Mouse (Mus musculus): ENCODE measurements at regions not wholly inside any gene's neighbourhood (a gene's known extent, or its start where the extent isn't known, plus 50 kb on each side); places are given as distances from the start of the nearest gene placed in this dataset.
"Not testable (repeated sequence)": the region's sequence is repeated elsewhere in the genome, so short reads cannot be mapped to it uniquely, and the experiment has no call there.

- DNase-seq, result no peak
These were observed 149.9 kb upstream of the Fer start for GRCm38 (mm10) chr17:63712937-63713336.

DNA sequence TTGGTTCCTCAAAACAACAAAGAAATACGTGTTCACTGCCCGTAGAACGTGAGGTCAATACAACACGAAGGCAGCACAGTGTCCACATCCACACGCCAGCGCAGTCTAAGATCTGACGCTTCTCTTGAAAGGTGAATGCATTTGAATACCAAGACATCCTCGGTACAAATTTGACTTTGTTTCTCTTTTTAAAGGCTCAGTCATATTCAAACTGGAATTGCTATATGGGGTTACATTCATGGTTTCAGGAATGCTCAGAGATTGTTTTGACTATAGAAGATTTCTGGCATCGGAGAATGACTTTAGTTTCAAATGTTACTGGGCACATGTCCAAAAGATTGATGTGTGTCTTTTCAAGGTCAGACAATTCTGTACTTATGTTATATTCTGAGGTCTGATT is 147.2 kb upstream of the Fer start:
- no peak for DNase-seq

DNA sequence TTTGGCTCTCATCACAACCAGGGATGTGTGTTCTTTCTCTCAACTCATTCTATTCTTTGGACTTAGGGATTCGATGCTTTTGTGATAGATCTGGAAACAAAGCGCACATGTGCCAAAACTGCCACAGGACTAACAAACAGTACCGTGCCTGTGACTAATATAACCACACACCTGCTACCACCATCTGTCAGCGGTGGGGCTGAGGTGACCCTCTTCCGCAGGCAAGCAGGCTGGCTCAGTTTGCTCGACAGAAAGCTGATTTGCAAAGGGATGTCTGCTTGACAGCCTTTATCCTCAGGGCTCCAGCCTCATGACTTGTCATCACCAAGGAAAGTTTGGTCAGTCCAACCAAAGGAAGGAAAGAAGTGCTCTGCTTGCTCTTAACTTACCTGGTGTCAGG is 146.7 kb upstream of the Fer start:
- DNase-seq, result no peak

GRCm38 (mm10) chr17:63717051-63717578 is 145.7 kb upstream of the Fer start:
- no peak for DNase-seq

GRCm38 (mm10) chr17:63718972-63719715 is 143.7 kb upstream of the Fer start:
- DNase-seq, result no peak

DNA sequence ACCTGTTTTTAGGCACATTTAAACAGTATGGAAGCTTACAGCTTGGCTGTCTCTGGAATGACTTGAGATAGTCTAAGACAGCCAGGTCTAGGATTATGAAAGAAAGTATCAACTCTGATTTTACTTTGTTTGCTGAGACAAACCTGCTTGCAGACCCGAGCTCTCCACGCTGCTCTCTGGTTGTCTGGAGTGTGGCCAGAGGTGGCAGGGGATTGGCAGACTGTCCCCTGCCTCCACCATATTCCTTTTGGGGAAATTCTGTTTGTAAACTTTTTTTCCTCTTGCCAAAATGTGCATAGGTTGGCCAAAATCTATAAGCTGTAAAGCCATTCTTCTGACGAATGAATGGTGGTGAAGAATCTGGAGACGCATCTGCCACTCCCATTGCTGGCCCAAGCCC is 143.1 kb upstream of the Fer start:
- no peak for DNase-seq

DNA sequence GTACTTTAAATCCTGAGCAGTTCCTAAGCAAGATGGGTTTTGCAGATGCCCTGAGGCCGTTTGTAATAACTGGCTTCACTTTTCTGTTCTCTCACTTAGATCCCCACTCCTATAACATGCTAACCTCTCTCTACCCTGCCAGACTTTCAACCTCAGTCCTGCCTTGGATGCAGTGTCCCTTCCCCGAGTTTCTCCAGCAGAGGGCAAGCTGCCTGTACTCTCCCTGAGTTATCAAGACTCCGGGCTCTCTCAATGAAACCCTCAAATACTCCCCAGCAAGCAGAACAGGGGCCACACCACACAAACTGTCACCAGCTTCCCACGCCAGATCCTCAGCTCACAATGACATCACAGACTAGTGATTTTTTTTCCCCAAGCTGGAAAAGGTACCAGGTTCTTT is 142.0 kb upstream of the Fer start:
- no peak for DNase-seq

- DNase-seq, result no peak
These were observed 140.3 kb upstream of the Fer start for GRCm38 (mm10) chr17:63722434-63723004.

- DNase-seq, result no peak
These were observed 124.7 kb upstream of the Fer start for GRCm38 (mm10) chr17:63738206-63738605.

DNA sequence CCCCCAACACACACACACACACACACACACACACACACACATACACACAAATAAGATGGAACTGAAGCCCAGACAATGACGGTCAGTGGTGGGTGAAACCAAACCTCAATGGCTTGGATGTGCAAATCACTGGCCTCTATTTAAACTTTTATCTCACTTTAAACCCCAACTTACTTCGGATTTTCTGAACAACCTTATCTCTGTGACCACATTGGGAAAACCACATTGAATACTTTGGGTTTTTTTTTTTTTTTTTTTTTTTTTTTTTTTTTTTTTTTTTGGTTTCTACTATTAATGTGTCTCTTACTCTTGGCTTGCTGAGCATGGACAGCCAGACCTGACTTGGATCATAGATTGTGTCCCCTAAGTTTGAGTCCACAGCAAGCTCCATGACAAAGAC is 123.2 kb upstream of the Fer start:
- DNase-seq, result no peak

GRCm38 (mm10) chr17:63749257-63749656 is 113.6 kb upstream of the Fer start:
- DNase-seq, result not testable (repeated sequence)

GRCm38 (mm10) chr17:63754399-63754798 is 108.5 kb upstream of the Fer start:
- no peak for DNase-seq

- DNase-seq, result no peak
These were observed 104.8 kb upstream of the Fer start for GRCm38 (mm10) chr17:63757896-63758695.

DNA sequence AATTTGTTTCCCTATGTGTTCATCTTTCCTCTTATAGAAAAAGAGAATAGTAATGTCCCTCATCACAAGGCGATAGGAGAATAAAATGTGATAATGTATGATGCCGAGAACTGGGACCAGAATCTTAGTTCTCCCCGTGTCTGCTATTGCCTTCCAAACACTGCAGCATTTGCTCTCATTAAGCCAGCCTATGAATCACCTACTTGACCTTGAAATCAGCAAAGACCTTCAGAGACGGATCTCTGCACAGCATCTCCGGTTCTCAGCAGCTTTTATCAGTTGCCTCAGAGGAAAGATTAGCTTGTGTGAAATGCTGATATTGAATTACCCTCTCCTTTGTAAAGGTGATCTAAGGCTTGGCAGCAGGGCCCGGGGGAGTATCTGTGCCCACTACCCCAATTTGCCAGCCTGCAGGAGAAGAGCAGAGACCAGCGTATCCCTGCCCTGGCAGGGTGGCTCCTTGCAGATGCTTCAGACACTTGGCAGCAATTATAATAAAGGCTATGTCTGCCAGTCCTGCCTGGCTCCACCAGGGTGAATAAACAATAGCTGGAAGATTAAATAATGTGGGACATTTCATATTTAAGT is 104.0 kb upstream of the Fer start:
- DNase-seq, result no peak

DNA sequence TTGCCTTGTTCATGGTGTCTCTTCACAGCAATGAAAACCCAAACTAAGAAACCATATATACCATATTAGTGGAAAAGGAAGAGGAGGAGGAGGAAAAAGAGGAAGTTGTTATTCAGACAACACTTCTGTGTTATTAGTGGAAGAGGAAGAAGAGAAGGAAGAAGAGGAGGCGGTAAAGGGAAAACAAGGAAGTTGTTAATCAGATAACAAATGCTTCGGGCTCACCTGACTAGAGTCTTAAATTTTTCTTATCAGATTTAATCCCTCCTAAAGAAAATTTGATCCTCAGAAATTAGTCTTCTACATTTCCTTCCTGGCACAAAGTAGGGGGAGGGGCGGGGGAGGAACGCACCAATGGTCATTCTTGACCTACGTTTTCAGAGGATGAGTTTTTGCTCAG is 101.8 kb upstream of the Fer start:
- no peak for DNase-seq

DNA sequence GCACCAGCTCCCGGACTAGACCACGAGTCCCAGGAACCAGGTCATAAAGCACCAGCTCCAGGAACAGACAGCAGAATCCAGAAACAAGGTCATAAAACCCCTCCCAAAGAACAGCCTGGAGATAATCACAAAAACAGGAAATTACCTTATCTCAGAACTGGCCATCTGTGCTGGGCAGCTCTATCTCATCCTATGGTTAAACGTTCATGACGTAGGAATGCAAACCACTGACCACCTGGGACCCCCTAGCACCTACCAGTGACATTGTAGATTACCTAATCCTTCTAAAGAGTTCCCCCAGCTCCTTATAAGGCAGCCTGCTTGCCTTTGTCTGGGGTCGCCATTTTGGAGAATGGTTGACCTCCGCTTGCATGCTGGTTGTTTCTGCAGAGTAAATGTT is 91.8 kb upstream of the Fer start:
- no peak for DNase-seq

- DNase-seq, result no peak
These were observed 78.3 kb upstream of the Fer start for GRCm38 (mm10) chr17:63784381-63785116.

DNA sequence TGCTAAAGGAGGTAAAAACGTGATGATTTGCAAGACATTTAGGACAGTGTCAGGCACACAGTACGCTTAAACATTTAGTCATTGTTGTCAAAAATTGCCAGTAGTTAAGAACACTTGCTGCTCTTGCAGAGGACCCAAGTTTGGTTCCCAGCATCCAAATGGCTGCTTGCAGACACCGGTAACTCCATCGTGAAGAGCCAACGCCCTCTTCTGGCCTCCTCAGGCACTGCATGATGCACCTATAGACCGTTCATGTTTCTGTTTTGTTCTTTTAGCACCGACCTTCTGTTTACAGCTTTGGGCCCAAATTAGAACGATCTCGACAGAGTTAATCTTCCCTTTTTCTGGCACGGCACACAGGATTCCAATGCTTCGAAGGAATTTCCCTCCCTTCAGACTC is 76.4 kb upstream of the Fer start:
- DNase-seq, result no peak

DNA sequence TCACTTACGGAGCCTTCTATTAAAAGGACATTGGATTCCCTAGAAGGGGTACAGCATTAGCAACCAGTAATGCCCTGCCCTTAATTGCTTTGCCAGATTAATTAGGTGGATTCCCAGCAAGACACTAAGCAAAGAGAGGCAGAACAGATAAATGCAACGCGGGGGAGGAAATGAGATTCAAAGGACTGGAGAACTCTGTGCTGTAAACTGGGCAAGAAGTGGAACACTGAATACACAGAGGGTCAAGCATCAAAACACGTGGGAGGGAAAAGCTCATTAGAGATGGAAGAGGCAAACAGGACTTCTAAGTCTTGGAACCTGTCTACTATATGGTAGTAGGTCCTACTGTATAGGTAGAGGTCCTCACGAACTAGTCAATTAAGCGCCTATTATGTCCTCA is 68.5 kb upstream of the Fer start:
- DNase-seq, result no peak

DNA sequence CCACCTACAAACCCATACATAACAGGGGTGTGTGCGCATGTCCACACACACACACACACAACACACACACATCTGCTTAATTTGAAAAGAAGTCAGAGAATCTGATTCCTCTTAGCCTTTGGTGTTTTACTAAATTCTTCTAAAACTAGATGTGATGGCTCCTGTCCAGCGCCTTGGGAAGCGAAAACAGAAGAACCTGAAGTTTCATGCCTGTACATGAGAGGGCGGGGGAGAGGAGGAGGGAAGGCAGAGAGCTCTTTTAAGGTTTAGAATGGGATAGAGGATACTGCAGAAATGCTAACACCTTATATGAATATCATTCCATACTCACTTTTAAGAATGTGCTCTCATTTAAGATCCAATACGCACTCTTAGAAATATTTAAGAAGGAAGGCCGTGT is 64.5 kb upstream of the Fer start:
- no peak for DNase-seq

DNA sequence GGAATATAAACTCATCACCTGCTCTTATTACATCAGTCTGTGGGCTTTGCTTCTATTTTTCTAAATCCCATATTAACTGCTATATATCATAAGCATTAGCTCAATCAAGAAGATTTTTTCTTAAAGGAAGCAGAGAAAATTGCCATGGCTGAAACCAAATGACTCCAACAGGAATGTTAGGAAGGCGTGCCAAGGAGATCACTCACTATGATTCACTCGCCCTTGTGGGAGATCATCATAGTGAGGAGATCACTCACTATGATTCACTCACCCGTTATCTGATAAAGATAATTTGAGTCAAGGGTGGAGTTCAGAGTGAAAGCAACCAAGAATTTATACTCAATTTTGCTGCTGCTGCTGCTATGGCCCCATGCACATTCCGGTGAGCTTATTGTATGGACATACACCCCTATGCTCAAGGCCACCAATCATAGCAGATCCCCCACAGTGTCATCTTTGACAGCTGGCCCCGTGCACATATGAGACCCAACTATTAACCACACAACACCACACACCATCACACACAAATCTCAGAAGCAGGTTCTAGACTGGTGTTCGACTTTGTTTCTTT is 63.8 kb upstream of the Fer start:
- DNase-seq, result no peak

DNA sequence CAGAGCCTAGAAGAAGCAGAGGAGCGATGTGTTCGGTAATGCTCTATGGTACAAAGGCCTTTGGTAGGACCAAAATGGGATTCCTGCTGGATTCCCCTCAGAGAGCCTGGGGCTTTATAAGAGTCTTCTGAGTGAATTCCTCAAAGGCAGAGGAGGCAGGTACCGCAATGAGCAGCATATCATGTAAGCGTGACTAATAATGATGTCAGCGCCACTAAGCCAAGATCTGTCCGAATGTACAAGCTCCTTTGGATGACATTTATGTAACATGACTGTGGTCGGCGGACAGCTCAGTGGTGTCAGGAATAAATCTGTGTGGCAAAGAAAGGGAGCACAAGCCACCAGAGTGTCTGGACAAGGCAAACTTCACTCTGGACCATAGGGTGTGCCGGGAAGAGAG is 61.5 kb upstream of the Fer start:
- DNase-seq, result no peak
